Mouse (Mus musculus) ovary, postnatal 10 days (tissue): Measurements from ENCODE around the gene Olfr784.
"Not testable (repeated sequence)": the region's sequence is repeated elsewhere in the genome, so short reads cannot be mapped to it uniquely, and the experiment has no call there.

Experiments
- DNase-seq: peaks from one replicate; pipeline ENCODE4 v3.0.0; 2022; ENCODE audit warnings: low spot score

The Olfr784 gene

GRCm38 (mm10) chr10:129383783-129384182, at the start of gene Olfr784:
Gene Olfr784 (plus strand): TSS chr10:129384083.
- DNase-seq, result no peak

GRCm38 (mm10) chr10:129348550-129348949, 35.3 kb upstream of the Olfr784 start, which contains the start of gene Olfr782:
Gene Olfr782 (plus strand): TSS chr10:129348850.
- DNase-seq, result no peak

GRCm38 (mm10) chr10:129352475-129352874, 31.4 kb upstream of the Olfr784 start:
- DNase-seq, result not testable (repeated sequence)

- not testable (repeated sequence) for DNase-seq
Measured at GRCm38 (mm10) chr10:129356496-129356895, 27.4 kb upstream of the Olfr784 start.

GRCm38 (mm10) chr10:129357307-129357706, 26.6 kb upstream of the Olfr784 start:
- no peak for DNase-seq

GRCm38 (mm10) chr10:129374051-129374450, 9.8 kb upstream of the Olfr784 start:
- DNase-seq, result not testable (repeated sequence)

GRCm38 (mm10) chr10:129400892-129401291, 17.0 kb downstream of the Olfr784 start:
- DNase-seq, result no peak

GRCm38 (mm10) chr10:129405126-129405525, 21.2 kb downstream of the Olfr784 start, which contains the start of gene Olfr785:
Gene Olfr785 (plus strand): TSS chr10:129405426.
- DNase-seq, result no peak

- DNase-seq, result no peak
Measured at GRCm38 (mm10) chr10:129427006-129427405, 43.1 kb downstream of the Olfr784 start, which contains the start of gene Olfr786. Gene Olfr786 (plus strand): TSS chr10:129427306.
